Mouse (Mus musculus) mouse embryonic stem cell (cell line): ENCODE data around the gene Ccdc27.

Source experiments
- in situ Hi-C, 2 experiments: fragments of 300-500 bp; cut with MboI; formaldehyde crosslinking; loops; 1 replicate in 1 of 2; 3 replicates in 1 of 2; pipeline ENCODE4 v1.14.3; 2019 to 2020; ENCODE audit warnings: low sequenced_read_pairs in 2 of 2, low pct_unique_long_range_greater_than_20kb in 1 of 2, mixed read lengths in 1 of 2; ENCODE audit not compliant: unreplicated experiment in 1 of 2

Ccdc27 gene

DNA sequence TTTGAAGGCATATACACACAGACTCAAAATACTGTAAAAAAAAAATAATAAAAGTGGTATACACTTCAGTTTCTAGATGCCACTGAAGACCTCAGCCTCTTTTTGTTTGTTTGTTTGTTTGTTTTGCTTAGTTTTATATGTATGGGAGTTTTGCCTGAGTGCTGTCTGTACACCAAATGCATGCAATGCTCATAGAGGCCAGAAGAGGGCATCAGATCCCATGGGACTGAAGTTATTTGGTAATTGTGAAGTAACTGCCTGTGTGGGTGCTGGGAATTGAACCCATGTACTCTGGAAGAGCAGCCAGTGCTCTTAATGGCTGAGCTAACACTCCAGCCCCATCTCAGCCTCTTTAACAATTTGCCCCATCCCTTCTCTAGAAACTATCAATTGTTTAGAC lies 13.8 kb downstream of the Ccdc27 start:
- in situ Hi-C loops, result no loop called here

DNA sequence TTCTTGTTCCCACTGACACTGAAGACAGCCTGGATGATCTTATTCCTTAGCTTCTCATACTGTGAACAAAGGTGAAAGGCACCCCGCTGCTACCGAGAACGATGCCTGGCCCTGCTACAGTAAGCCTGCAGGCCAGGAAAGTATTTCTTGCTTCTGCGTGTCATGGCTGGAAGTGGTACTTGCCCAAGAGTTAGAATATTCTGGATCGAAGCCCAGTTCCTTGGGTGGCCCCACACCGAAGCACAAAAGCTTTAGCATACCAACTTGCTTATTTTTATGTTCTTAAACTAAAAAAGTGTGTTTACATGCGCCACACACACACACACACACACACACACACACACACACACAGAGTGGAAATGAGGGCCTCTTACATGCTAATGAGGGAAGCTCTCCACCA lies 14.4 kb downstream of the Ccdc27 start:
- in situ Hi-C loops, result no loop called here

GRCm38 (mm10) chr4:154026441-154026761 lies 16.1 kb downstream of the Ccdc27 start:
- in situ Hi-C loops, result no loop called here

GRCm38 (mm10) chr4:154025641-154026440 lies 16.6 kb downstream of the Ccdc27 start, which contains the start of gene Smim1:
Gene Smim1 (minus strand): TSS chr4:154026230.
- in situ Hi-C loops, result no loop called here

DNA sequence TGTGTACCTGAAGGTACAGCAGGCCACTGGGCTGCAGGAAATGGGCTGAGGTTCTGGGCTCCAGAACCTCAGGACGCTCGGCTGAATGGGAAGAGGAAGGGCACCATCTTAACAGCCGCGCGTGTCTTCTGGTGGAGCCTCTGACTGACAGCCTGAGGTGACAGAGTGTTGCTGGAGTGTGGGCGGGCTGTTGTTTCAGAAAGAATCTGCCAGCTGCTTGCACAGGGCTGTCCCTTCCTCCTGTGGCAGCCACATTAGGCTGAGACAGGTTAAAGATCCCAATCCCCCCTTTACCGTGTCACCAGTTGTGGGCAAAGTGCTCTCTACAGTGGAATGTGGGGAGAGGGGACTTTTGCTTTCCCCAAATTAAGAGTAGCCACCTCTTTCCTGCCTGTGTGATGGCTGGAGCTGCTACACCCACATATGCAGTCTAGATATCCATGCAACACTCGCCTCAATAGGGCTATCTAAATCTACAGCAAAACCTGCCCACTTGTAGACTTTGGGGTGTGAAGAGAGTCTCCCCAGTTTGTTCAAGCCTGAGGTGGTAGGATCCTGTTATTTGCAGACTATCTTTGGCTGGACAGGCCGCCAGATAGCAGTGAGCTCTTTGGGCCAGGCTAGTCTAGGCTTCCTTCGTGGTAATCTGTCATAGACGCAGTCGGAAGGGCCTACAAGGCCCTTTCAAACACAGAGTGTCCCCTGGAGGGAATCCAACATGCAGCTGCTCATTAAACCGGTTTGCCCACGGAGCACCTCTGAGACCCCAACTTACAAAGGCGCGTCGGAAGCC lies 17.6 kb downstream of the Ccdc27 start:
- in situ Hi-C loops, result no loop called here

GRCm38 (mm10) chr4:154023754-154024601 lies 18.5 kb downstream of the Ccdc27 start:
- in situ Hi-C loops, result no loop called here

DNA sequence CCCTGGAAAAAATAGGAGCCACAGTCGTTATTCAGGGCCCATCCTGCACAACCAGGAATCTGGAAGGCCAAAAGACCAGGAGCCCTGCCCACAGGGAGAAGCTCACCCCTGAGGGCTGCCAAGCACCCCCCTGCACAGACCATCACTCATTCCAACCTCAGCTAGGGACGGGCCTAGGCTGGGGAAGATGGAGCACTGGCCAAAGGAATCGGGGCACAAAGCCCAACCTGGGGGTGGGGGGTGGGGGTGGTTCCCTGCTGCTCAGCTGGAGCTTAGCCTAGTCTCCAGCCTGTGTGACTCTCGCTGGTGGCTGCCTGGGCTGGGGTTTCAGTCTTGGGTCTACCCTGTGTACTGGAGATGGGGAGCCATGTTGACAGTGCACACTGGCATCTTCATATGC lies 19.6 kb downstream of the Ccdc27 start:
- in situ Hi-C loops, result no loop called here

DNA sequence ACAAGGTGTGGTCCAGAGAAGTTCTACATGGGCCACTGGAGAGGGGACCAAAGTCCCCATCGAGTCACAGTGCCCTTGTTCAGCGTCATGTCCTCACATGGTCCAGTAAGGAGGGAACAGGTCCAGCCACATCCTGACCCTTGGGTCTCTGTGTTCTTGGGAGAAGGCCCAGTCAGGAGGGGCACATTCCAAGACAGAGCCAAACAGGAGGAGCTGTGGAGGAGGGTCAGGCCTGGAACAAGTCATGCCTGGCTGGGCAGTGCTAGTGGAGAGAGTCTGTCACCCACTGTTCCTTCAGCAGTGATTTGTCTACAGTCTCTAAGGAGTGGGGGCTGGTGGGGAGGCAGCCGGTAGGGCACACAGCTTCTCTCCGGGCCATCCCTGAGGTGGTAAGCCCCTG lies 20.1 kb downstream of the Ccdc27 start:
- in situ Hi-C loops, result no loop called here

- in situ Hi-C loops, result no loop called here
These were observed 21.0 kb downstream of the Ccdc27 start for GRCm38 (mm10) chr4:154021432-154021831.

- in situ Hi-C loops, result no loop called here
These were observed 22.9 kb downstream of the Ccdc27 start for GRCm38 (mm10) chr4:154019571-154019970.

DNA sequence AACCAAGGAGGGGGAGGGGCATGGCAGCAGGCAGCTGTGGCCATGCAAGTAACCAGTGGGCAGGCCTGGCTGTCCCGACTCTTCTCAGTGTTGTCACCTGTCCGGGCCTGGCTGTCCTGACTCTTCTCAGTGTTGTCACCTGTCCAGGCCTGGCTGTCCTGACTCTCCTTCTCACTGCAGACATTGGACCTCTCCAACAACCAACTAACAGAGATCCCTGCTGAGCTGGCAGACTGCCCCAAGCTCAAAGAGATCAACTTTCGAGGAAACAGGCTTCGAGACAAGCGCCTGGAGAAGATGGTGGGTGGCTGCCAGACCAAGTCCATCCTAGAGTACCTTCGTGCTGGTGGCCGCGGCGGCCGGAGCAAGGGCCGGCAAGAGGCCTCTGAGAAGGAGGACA lies 27.0 kb downstream of the Ccdc27 start:
- in situ Hi-C loops, result no loop called here

- in situ Hi-C loops, result no loop called here
These were observed 30.2 kb downstream of the Ccdc27 start for GRCm38 (mm10) chr4:154012132-154012882.

GRCm38 (mm10) chr4:154011646-154012089 lies 30.8 kb downstream of the Ccdc27 start, which contains the start of gene Lrrc47:
Gene Lrrc47 (plus strand): TSS chr4:154011731.
- in situ Hi-C loops, result no loop called here

DNA sequence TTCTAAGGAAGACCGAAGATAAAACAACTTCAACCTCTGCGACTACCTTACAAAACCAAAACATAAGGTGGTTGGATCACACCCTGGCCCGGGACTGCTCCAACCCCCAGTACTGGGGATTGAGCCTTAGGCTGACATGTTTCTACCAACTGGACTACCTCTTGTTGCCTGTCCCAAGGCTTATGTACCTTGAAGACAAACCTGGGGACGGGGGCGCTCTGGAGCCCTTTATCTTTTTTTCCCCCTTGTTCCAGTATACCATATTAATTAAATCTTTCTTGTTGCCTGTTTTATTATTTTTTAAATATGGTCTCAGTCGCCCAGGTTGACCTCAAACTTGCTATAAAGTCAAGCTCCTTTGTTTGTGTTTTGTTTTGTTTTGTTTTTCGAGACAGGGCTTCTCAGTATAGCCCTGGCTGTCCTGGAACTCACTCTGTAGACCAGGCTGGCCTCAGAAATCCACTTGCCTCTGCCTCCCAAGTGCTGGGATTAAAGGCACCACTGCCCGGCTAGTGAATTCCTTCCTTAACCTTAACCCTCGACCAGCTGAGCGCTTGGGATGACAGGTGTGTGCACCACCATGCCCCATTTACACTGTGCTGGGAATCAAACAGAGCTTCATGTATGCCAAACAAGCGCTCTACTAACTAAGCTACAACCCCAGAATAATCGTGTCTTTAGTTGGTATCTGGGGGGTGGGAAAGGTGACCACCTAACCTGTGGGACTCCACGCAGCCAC lies 31.4 kb downstream of the Ccdc27 start:
- in situ Hi-C loops, result no loop called here

GRCm38 (mm10) chr4:154007759-154008158 lies 34.7 kb downstream of the Ccdc27 start:
- in situ Hi-C loops, result no loop called here

DNA sequence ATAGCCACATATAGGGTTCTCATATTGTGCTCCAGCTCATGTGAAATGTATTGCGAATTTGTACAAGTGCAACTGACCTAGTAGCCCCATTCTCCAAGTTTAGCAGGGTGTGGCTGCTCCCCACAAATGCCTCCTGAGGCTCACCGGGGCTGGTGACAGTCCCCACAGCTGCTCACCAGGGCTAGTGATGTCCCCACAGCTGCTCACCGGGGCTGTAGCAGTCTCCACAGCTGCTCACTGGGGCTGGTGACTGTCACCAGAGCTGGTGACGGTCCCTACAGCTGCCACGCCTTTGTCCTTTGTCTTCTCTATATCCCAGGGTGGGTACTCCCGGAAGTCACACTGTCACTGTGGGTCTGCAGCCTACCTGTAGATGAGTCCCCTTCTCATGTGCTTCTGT lies 36.2 kb downstream of the Ccdc27 start:
- in situ Hi-C loops, result no loop called here

GRCm38 (mm10) chr4:154005488-154005887 lies 37.0 kb downstream of the Ccdc27 start:
- in situ Hi-C loops, result no loop called here

DNA sequence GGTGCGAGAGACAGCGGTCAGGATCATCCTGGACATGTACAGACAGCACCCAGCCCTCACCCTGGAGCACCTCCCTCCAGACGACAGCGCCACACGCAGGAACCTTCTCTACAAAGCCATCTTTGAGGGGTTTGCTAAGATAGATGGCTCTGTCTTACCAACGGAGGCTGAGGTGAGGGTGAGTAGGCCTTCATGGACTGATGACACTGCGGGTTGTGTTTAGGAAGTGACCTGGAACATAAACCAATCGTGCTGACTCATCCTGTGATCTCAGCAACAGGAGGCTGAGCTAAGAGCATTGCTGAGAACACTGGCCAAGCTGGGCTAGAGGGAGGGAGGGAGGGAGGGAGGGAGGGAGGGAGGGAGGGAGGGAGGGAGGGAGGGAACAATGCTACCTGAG lies 49.0 kb downstream of the Ccdc27 start:
- in situ Hi-C loops, result no loop called here
